ENCODE assay signal across 8 mouse cellular contexts in the genomic region with DNA sequence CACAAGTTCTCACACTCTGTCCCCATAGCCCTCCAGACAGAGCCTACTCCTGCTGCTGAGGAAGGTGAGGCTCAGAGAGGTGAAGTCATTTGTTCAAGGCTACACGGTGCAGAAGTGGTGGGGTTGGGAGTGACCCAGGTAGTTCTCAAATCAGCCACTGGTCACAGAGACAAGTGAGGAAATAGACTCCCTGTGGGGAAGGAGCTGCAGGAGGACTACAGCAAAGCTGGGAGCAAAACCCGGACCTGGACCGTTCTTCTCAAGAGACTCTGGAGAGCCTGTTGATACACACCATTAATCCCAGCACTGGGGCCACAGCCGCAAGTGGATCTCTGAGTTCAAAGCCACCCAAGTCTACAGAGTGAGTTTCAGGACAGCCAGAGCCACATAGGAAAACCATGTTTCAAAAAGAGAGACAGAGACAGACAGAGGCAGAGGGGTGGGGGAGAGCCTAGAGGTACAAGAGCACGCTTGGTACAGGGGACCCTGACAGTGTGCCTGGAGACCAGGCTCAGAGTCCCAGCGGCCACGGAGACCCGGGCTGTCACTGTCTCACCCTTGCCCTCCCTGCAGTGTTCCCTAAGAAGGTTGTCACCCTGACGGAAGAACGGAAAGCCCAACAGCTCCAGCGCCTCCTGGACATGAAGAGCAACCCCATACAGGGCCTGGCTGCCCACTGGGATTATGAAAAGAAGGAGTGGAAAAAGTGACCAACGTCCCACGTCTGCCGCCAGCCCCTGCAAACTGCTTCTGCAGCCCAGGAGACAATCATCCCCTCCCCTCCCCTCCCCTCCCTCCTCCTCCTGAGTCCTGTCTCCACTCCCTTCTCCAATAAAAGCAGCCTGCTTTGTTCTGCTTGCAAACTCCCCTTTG. TPM values are rescaled to one million over a fixed set of nuclear protein-coding genes. Genes with fewer than 3 reads are reported as not detected.
DNase-seq lines count a peak whose midpoint lies in the region; ATAC-seq and TF ChIP-seq lines count a peak whose summit lies in the region.

No protein-coding gene starts in this region.

- intact Hi-C loops in left cerebral cortex, postnatal 14 days (cut with DNase I), result no loop called here

- ATAC-seq in forebrain, embryonic 15.5 days (replicated peaks), result 0 out of 2 replicates have a peak, but pooled peaks have one; percentile 12
- no peak for ATAC-seq in limb, embryonic 15.5 days (ENCODE audit: insufficient number of reproducible peaks, low FRiP score, low TSS enrichment, low read depth)

- no peak overlapping the region for H3K27ac ChIP-seq in forebrain, embryonic 15.5 days (replicated peaks)
- H3K27ac ChIP-seq in limb, embryonic 15.5 days, result peak overlapping the region; percentile 30; the same call in 1 of the 2 replicates
- H3K27ac ChIP-seq in layer of hippocampus, adult 2 months, result no peak overlapping the region

- H3K36me3 ChIP-seq in forebrain, embryonic 15.5 days, result no peaks in the 10 kb centered on the region
- no peaks in the 10 kb centered on the region for H3K36me3 ChIP-seq in limb, embryonic 15.5 days

- H3K4me3 ChIP-seq in forebrain, embryonic 15.5 days, result no peak overlapping the region
- no peak overlapping the region for H3K4me3 ChIP-seq in limb, embryonic 15.5 days
- H3K4me3 ChIP-seq in layer of hippocampus, adult 2 months, result no peak overlapping the region

- no peaks in the 10 kb centered on the region for H3K27me3 ChIP-seq in forebrain, embryonic 15.5 days
- H3K27me3 ChIP-seq in limb, embryonic 15.5 days, result no peaks in the 10 kb centered on the region

- no peak overlapping the region for H3K9ac ChIP-seq in forebrain, embryonic 15.5 days (replicated peaks)
- H3K9ac ChIP-seq in limb, embryonic 15.5 days, result 0 out of 2 replicates have a peak overlapping the region, but pooled peaks have one; percentile 17

- DNase-seq in kidney, postnatal 4 days, result peak; percentile 55 to 65
- DNase-seq in kidney, postnatal 14 days, result no peak
- peak; percentile 68 for DNase-seq in retina, postnatal 1 day
- DNase-seq in right cerebral cortex, postnatal 36 days (ENCODE audit: low spot score in 2 of 2), result no peak
- no peak for DNase-seq in left cerebral cortex, postnatal 14 days (ENCODE audit: low spot score in 2 of 2)
- DNase-seq in layer of hippocampus, adult 2 months (ENCODE audit: low spot score in 2 of 2), result no peak

- peak overlapping the region; percentile 19; the same call in 1 of the 2 replicates for H3K4me2 ChIP-seq in forebrain, embryonic 15.5 days (replicated peaks)
- 0 out of 2 replicates have a peak overlapping the region, but pooled peaks have one; percentile 24 for H3K4me2 ChIP-seq in limb, embryonic 15.5 days

- no peaks in the 10 kb centered on the region for H3K9me3 ChIP-seq in forebrain, embryonic 15.5 days
- H3K9me3 ChIP-seq in limb, embryonic 15.5 days, result no peaks in the 10 kb centered on the region

- no peak for TF ChIP-seq CTCF in layer of hippocampus, adult 2 months (conservative IDR thresholded peaks at IDR 0.05)

- 4% methylated on average over 14 of the region's 14 CpGs for WGBS in forebrain, embryonic 15.5 days
- WGBS in limb, embryonic 15.5 days, result 15% methylated on average over 14 of the region's 14 CpGs

- peaks cover 10% of the 10 kb centered on the region for H3K4me1 ChIP-seq in forebrain, embryonic 15.5 days
- peaks cover 31% of the 10 kb centered on the region for H3K4me1 ChIP-seq in limb, embryonic 15.5 days

RNA-seq across cellular contexts. Expression of a gene that starts 10.4 kb away (rescaled TPM):
- polyA plus RNA-seq in forebrain, embryonic 15.5 days (2015; fragmentation: Nextera tagmentation; extraction: Ambion mirVana), result 4.3 and 4.4 TPM in 2 replicates
- 33.9 and 36.2 TPM in 2 replicates for polyA plus RNA-seq in limb, embryonic 15.5 days (2015; fragmentation: Nextera tagmentation; extraction: Ambion mirVana)
- total RNA-seq in left cerebral cortex, postnatal 14 days (2021), result 1 to 10 TPM; 2.3 to 2.8 TPM
- total RNA-seq in layer of hippocampus, adult 2 months (2021), result 1 to 10 TPM; 1.4 to 1.6 TPM

RNA-seq across cellular contexts. Expression of a gene that starts 28.4 kb away (rescaled TPM):
- 26.3 and 32.0 TPM in 2 replicates for polyA plus RNA-seq in forebrain, embryonic 15.5 days (2015; fragmentation: Nextera tagmentation; extraction: Ambion mirVana)
- 167 and 168 TPM in 2 replicates for polyA plus RNA-seq in limb, embryonic 15.5 days (2015; fragmentation: Nextera tagmentation; extraction: Ambion mirVana)
- total RNA-seq in left cerebral cortex, postnatal 14 days (2021), result 10 to 100 TPM; 19.5 to 26.4 TPM
- 10 to 100 TPM; 23.5 to 25.4 TPM for total RNA-seq in layer of hippocampus, adult 2 months (2021)

Comparison
In these comparisons a context has a peak if more than half of its experiments do, and no peak if none do; other contexts are left out.
1. DNase-seq: peak in kidney, postnatal 4 days (2 of 2) and retina, postnatal 1 day (single experiment); none in kidney, postnatal 14 days (single experiment), right cerebral cortex, postnatal 36 days (0 of 2), left cerebral cortex, postnatal 14 days (0 of 2) and layer of hippocampus, adult 2 months (0 of 2).